Mouse (Mus musculus) kidney, adult 2 months (tissue): ENCODE data around the gene Hunk. TPM values are rescaled to one million over a fixed set of nuclear protein-coding genes. Genes with fewer than 3 reads are reported as not detected.

Experiments used
- DNase-seq: peaks from one replicate; pipeline ENCODE4 v3.0.0; 2021
- H3K27ac ChIP-seq: fragments of 200-500 bp; 2 replicates; pipeline ENCODE4 v1.5.1; 2012; ENCODE audit warnings: low read depth, low read length, control low read depth, inconsistent platforms; ENCODE audit not compliant: insufficient read depth
- H3K27me3 ChIP-seq: fragments of 200-500 bp; replicated peaks from 2 replicates; pipeline ENCODE4 v1.6.1; 2012; ENCODE audit warnings: mild to moderate bottlenecking, moderate library complexity, low read length, inconsistent platforms; ENCODE audit not compliant: control insufficient read depth, insufficient read depth
- H3K36me3 ChIP-seq: fragments of 200-500 bp; 2 replicates; pipeline ENCODE4 v1.6.1; 2012; ENCODE audit warnings: mild to moderate bottlenecking, moderate library complexity, low read length, inconsistent platforms; ENCODE audit not compliant: control insufficient read depth, insufficient read depth
- H3K4me1 ChIP-seq: fragments of 200-500 bp; 2 replicates; pipeline ENCODE4 v1.6.1; 2011; ENCODE audit warnings: low read length; ENCODE audit not compliant: control insufficient read depth, insufficient read depth
- H3K4me3 ChIP-seq: fragments of 200-500 bp; 2 replicates; pipeline ENCODE4 v1.5.1; 2011; ENCODE audit warnings: mild to moderate bottlenecking, low read depth, low read length, control low read depth; ENCODE audit not compliant: insufficient read depth
- CTCF ChIP-seq: fragments of 200-500 bp; conservative IDR thresholded peaks from 2 replicates; pipeline ENCODE4 v1.5.1; 2011; ENCODE audit warnings: low read depth, mild to moderate bottlenecking, control low read depth, low read length, moderate library complexity, mixed read lengths; ENCODE audit not compliant: insufficient read depth, insufficient read length
- POLR2A ChIP-seq: fragments of 200-500 bp; IDR thresholded peaks from one replicate; pipeline ENCODE4 v1.6.1; 2011; ENCODE audit warnings: low read depth, low read length, control low read depth
- WGBS: fragments of 180-500 bp; shearing (Covaris S2); methylation state at CpG from one replicate; pipeline ENCODE4 v1.1.7; 2018; 5-methylcytosine and 5-hydroxymethylcytosine counted together
- polyA plus RNA-seq: library from polyadenylated mRNA; depleted of rRNA; stranded (reverse); fragments of >200 nt; gene quantifications from 2 replicates; pipeline ENCODE4 v1.2.3, GENCODE M21; 2012

Gene Hunk
- polyA plus RNA-seq, 1 experiment: 2.1 TPM

GRCm38 (mm10) chr16:90437276-90437675 lies 51.5 kb downstream of the Hunk start:
- Histone ChIP-seq H3K36me3 (no peaks in the 10 kb centered on the region), H3K4me1 (no peaks in the 10 kb centered on the region), H3K27ac (no peak overlapping the region), H3K27me3 (no peaks in the 10 kb centered on the region), H3K4me3 (no peak overlapping the region)
- no peak for DNase-seq
- 66% methylated on average over 5 of the region's 5 CpGs for WGBS
- TF ChIP-seq CTCF (no peak), POLR2A (no peak)

GRCm38 (mm10) chr16:90439493-90439892 lies 53.7 kb downstream of the Hunk start:
- H3K27me3 ChIP-seq: no peaks in the 10 kb centered on the region
- no peaks in the 10 kb centered on the region for H3K4me1 ChIP-seq
- H3K4me3 ChIP-seq: no peak overlapping the region
- no peaks in the 10 kb centered on the region for H3K36me3 ChIP-seq
- WGBS: 80% methylated on average over 6 of the region's 6 CpGs
- no peak for DNase-seq
- no peak overlapping the region for H3K27ac ChIP-seq
- TF ChIP-seq POLR2A: no peak
- TF ChIP-seq CTCF: no peak

DNA sequence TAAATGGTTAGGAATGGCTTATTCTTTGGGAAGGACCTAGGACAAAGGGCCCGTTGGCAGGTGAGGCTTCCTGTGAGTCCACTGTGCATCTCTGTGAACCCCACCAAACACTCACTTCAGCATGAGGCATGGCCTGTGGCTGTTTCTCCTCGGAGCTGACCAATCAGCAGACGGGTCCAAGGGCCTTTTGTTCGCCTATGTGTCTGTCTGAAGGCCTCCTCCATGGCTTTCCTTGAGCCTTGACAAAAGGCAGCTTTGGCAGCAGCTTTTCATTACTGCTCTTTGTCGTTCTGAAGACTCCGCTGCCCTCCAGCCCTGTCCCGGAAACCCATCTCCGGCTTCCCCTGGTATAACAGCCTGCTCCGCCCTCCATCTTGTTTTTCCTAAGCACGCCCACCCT lies 54.8 kb downstream of the Hunk start:
- H3K36me3 ChIP-seq: no peaks in the 10 kb centered on the region
- TF ChIP-seq CTCF: no peak
- no peaks in the 10 kb centered on the region for H3K27me3 ChIP-seq
- H3K4me1 ChIP-seq: no peaks in the 10 kb centered on the region
- H3K4me3 ChIP-seq: no peak overlapping the region
- WGBS: 83% methylated on average over 10 of the region's 10 CpGs
- no peak for DNase-seq
- H3K27ac ChIP-seq: no peak overlapping the region

DNA sequence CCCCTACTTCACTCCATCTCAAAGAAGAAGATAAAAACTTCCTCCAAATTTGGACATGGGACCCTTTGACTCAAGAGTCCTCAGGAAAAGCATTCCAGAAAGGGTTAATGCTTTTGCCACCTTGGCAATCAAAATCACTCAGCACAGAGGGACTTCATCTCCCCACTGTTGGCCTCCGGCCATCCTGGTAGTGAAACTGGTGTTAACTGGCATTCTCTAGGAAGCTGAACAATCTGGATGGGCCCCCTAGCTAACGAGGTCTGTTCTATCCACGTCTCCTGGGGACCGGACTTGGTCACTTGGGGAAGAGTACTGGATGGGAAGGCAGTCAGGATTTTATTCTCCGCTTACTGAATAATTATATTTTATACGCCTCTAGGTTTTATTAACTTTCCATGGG lies 57.2 kb downstream of the Hunk start:
- no peak for TF ChIP-seq CTCF
- no peak for TF ChIP-seq POLR2A
- WGBS: 67% methylated on average over 6 of the region's 6 CpGs
- H3K4me1 ChIP-seq: no peaks in the 10 kb centered on the region
- DNase-seq: no peak
- no peak overlapping the region for H3K4me3 ChIP-seq
- H3K36me3 ChIP-seq: no peaks in the 10 kb centered on the region
- H3K27me3 ChIP-seq: no peaks in the 10 kb centered on the region
- no peak overlapping the region for H3K27ac ChIP-seq

GRCm38 (mm10) chr16:90453197-90453596 lies 67.4 kb downstream of the Hunk start:
- TF ChIP-seq POLR2A: no peak
- TF ChIP-seq CTCF: no peak
- Histone ChIP-seq H3K4me1 (peaks cover 3% of the 10 kb centered on the region; the same call in 1 of the 2 replicates), H3K36me3 (no peaks in the 10 kb centered on the region), H3K4me3 (no peak overlapping the region), H3K27me3 (no peaks in the 10 kb centered on the region), H3K27ac (no peak overlapping the region)
- 52% methylated on average over 11 of the region's 11 CpGs for WGBS
- peak; percentile 22 for DNase-seq

GRCm38 (mm10) chr16:90456495-90457125 lies 70.8 kb downstream of the Hunk start:
- DNase-seq: no peak
- H3K4me1 ChIP-seq: no peaks in the 10 kb centered on the region
- WGBS: 73% methylated on average over 7 of the region's 7 CpGs

GRCm38 (mm10) chr16:90458899-90459610 lies 73.2 kb downstream of the Hunk start:
- 40% methylated on average over 11 of the region's 11 CpGs for WGBS
- no peak overlapping the region for H3K4me3 ChIP-seq
- no peaks in the 10 kb centered on the region for H3K36me3 ChIP-seq
- H3K4me1 ChIP-seq: no peaks in the 10 kb centered on the region
- TF ChIP-seq POLR2A (no peak), CTCF (no peak)
- H3K27me3 ChIP-seq: no peaks in the 10 kb centered on the region
- no peak overlapping the region for H3K27ac ChIP-seq
- peak; percentile 47 for DNase-seq

More at GRCm38 (mm10) chr16:90456495-90457125, 70.8 kb downstream of the Hunk start:
- H3K27ac ChIP-seq: no peak overlapping the region
- H3K36me3 ChIP-seq: no peaks in the 10 kb centered on the region
- no peaks in the 10 kb centered on the region for H3K27me3 ChIP-seq
- no peak overlapping the region for H3K4me3 ChIP-seq
- TF ChIP-seq CTCF: no peak
- no peak for TF ChIP-seq POLR2A
